Mouse (Mus musculus) liver, postnatal 0 days (tissue): ENCODE measurements at regions not wholly inside any gene's neighbourhood (a gene's known extent, or its start where the extent isn't known, plus 50 kb on each side); places are given as distances from the start of the nearest gene placed in this dataset.

Source experiments
- CTCF ChIP-seq: sonication (generic); IDR thresholded peaks from 2 replicates; pipeline ENCODE4 v1.5.1; 2016; ENCODE audit warnings: antibody characterized with exemption, low read depth
- EP300 ChIP-seq: IDR thresholded peaks from 2 replicates; pipeline ENCODE4 v1.6.1; 2016; ENCODE audit warnings: antibody characterized with exemption, low read depth, mild to moderate bottlenecking

DNA sequence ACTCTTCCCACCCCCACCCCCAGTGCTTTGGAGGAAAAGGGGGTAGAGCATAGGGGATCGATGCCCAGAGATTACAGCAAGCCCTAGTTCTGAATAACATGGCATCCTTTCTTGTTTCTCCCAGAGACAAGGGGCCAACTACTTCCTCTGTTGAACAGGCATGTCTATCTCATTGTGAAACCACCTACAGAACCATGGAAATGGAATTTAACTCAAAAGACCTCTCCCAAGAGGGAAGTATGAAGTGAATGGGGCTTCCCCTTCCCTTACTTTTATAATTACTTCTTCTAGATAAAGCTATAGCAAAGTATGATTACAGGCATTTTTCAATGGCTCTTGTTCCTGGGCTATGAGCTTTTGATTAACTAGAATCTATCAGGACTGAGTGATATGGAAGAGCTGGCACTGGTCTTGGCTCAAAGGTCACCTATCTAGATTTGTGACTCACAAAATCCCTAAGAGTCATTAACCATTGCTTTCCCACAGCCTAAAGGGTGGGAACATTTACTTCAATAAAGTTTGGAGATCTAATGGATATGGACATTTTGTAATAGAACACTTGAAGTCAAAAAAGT lies 246.1 kb upstream of the A1bg start:
- no peak for TF ChIP-seq CTCF
- no peak for TF ChIP-seq EP300
